Mouse (Mus musculus): ENCODE measurements around the gene Abhd17a. TPM values are rescaled to one million over a fixed set of nuclear protein-coding genes. Genes with fewer than 3 reads are reported as not detected.

Abhd17a gene
- polyA plus RNA-seq, 1 experiment from 2014 or later: 79.5 TPM

- Histone ChIP-seq H3K27me3 (ENCODE audit: control insufficient read depth, insufficient read depth, low read length) (no peaks in the 10 kb centered on the region), H3K9ac (ENCODE audit: low read length) (no peak overlapping the region), H3K9me3 (replicated peaks; ENCODE audit: control insufficient read depth, low read length) (no peaks in the 10 kb centered on the region), H3K4me3 (ENCODE audit: low read length) (no peak overlapping the region), H3K27ac (ENCODE audit: low read length) (no peak overlapping the region), H3K4me2 (ENCODE audit: low read depth, low read length) (no peak overlapping the region), H3K36me3 (ENCODE audit: control insufficient read depth, insufficient read depth) (peaks cover 8% of the 10 kb centered on the region; the same call in 1 of the 2 replicates), H3K4me1 (ENCODE audit: control insufficient read depth, insufficient read depth, low read length) (peaks cover 48% of the 10 kb centered on the region)
- no peak for ATAC-seq (replicated peaks; ENCODE audit: extremely low read depth, insufficient read depth, low FRiP score)
- 70% methylated on average over 2 of the region's 2 CpGs for WGBS
Observed at GRCm38 (mm10) chr10:80572477-80572876, 17.7 kb downstream of the Abhd17a start.

DNA sequence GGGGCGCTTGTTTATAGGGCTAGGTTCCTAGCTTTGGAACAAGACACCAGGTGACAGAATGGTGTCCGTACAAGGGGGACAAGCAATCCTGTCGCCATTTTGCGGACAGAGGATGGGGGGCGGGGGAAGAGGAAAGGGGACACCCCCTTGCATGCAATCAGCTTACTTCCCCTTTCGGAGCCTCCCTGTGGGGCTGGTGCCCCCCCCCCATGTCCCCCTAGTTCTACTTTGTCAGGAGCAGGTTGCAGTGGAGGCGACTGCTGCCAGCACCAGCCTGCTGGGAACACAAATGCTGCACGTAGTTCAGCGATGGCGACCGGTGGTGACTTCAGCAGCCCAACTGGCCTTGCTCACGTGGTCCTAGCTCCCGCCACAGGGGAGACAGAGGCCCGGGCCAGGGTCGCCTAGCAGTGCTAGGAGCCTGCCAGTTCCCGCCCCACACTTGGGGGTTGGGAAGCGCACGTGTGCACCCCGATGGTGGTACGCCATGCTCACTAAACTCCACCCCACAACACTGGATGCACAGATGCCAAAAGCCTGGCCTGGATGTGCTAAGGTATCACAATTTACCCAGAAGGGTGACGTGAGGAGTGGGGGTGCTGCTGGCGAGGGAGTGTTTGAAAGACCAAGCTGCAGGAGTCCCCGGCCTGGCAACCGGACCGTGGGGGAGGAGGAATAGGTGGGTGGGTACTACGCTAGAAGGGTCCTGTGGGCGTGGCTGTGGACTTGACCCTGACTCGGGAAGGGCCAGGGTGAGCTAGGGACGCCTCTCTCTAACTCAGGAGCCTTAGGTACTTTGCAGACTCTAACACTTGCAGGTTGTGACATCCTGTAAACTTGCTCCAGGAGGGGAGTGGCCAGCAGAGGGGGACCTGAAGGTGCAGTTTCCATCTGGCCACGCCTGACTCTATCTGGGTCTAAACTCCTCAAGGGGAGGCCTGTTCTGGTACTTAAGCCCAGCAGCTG, 19.0 kb downstream of the Abhd17a start:
- H3K4me2 ChIP-seq (ENCODE audit: low read depth, low read length): peak overlapping the region; percentile 59
- H3K27ac ChIP-seq (ENCODE audit: low read length): peak overlapping the region; percentile 69
- peak overlapping the region; percentile 36 for H3K4me3 ChIP-seq (ENCODE audit: low read length)
- WGBS: 23% methylated on average over 30 of the region's 30 CpGs
- H3K27me3 ChIP-seq (ENCODE audit: control insufficient read depth, insufficient read depth, low read length): no peaks in the 10 kb centered on the region
- ATAC-seq (replicated peaks; ENCODE audit: extremely low read depth, insufficient read depth, low FRiP score): peak; percentile 24
- H3K9ac ChIP-seq (ENCODE audit: low read length): peak overlapping the region; percentile 67
- H3K36me3 ChIP-seq (ENCODE audit: control insufficient read depth, insufficient read depth): peaks cover 8% of the 10 kb centered on the region; the same call in 1 of the 2 replicates
- peaks cover 52% of the 10 kb centered on the region for H3K4me1 ChIP-seq (ENCODE audit: control insufficient read depth, insufficient read depth, low read length)
- no peaks in the 10 kb centered on the region for H3K9me3 ChIP-seq (replicated peaks; ENCODE audit: control insufficient read depth, low read length)

- peak overlapping the region; percentile 69 for H3K27ac ChIP-seq (ENCODE audit: low read length)
Observed at GRCm38 (mm10) chr10:80570419-80570818, 19.7 kb downstream of the Abhd17a start.

DNA sequence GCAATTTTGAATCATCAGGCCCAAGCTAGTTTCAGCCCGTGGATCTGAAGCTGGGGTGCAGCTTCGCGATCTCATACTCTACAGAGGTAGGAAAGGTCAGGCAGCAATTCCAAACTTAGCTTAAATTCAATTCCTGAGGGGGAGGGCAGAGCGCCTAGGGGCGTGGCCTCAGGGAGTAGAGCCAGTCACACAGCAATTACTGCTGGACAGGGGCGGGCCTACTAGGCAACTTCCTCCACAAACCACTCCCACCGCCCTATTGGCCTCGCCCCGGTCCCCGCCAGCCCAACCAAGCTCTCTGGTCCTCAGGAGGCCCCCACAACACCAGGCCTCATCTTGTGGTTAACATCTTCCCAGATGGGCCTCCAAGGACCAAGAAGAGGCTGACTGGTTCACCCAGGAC, 20.5 kb downstream of the Abhd17a start:
- H3K9ac ChIP-seq (ENCODE audit: low read length): no peak overlapping the region
- no peaks in the 10 kb centered on the region for H3K27me3 ChIP-seq (ENCODE audit: control insufficient read depth, insufficient read depth, low read length)
- H3K4me1 ChIP-seq (ENCODE audit: control insufficient read depth, insufficient read depth, low read length): peaks cover 45% of the 10 kb centered on the region
- no peaks in the 10 kb centered on the region for H3K9me3 ChIP-seq (replicated peaks; ENCODE audit: control insufficient read depth, low read length)
- 0 out of 2 replicates have a peak overlapping the region, but pooled peaks have one; percentile 22 for H3K4me3 ChIP-seq (ENCODE audit: low read length)
- WGBS: 33% methylated on average over 10 of the region's 10 CpGs
- peak overlapping the region; percentile 59 for H3K4me2 ChIP-seq (ENCODE audit: low read depth, low read length)
- H3K36me3 ChIP-seq (ENCODE audit: control insufficient read depth, insufficient read depth): peaks cover 8% of the 10 kb centered on the region; the same call in 1 of the 2 replicates
- peak; percentile 46; the same call in 1 of the 2 replicates for ATAC-seq (replicated peaks; ENCODE audit: extremely low read depth, insufficient read depth, low FRiP score)
- H3K27ac ChIP-seq (ENCODE audit: low read length): no peak overlapping the region

More at GRCm38 (mm10) chr10:80570419-80570818, 19.7 kb downstream of the Abhd17a start:
- no peak for ATAC-seq (replicated peaks; ENCODE audit: extremely low read depth, insufficient read depth, low FRiP score)
- H3K4me2 ChIP-seq (ENCODE audit: low read depth, low read length): peak overlapping the region; percentile 59
- H3K27me3 ChIP-seq (ENCODE audit: control insufficient read depth, insufficient read depth, low read length): no peaks in the 10 kb centered on the region
- H3K4me3 ChIP-seq (ENCODE audit: low read length): no peak overlapping the region
- H3K4me1 ChIP-seq (ENCODE audit: control insufficient read depth, insufficient read depth, low read length): peaks cover 45% of the 10 kb centered on the region
- no peaks in the 10 kb centered on the region for H3K9me3 ChIP-seq (replicated peaks; ENCODE audit: control insufficient read depth, low read length)
- 82% methylated on average over 10 of the region's 10 CpGs for WGBS
- H3K9ac ChIP-seq (ENCODE audit: low read length): peak overlapping the region; percentile 67
- H3K36me3 ChIP-seq (ENCODE audit: control insufficient read depth, insufficient read depth): peaks cover 8% of the 10 kb centered on the region; the same call in 1 of the 2 replicates

- H3K4me3 ChIP-seq (ENCODE audit: low read length): no peak overlapping the region
- H3K4me2 ChIP-seq (ENCODE audit: low read depth, low read length): no peak overlapping the region
- H3K9ac ChIP-seq (ENCODE audit: low read length): no peak overlapping the region
- peaks cover 8% of the 10 kb centered on the region; the same call in 1 of the 2 replicates for H3K36me3 ChIP-seq (ENCODE audit: control insufficient read depth, insufficient read depth)
- no peak for ATAC-seq (replicated peaks; ENCODE audit: extremely low read depth, insufficient read depth, low FRiP score)
- H3K9me3 ChIP-seq (replicated peaks; ENCODE audit: control insufficient read depth, low read length): no peaks in the 10 kb centered on the region
- H3K27me3 ChIP-seq (ENCODE audit: control insufficient read depth, insufficient read depth, low read length): no peaks in the 10 kb centered on the region
- WGBS: 92% methylated on average over 29 of the region's 29 CpGs
- no peak overlapping the region for H3K27ac ChIP-seq (ENCODE audit: low read length)
- H3K4me1 ChIP-seq (ENCODE audit: control insufficient read depth, insufficient read depth, low read length): peaks cover 40% of the 10 kb centered on the region
Observed at GRCm38 (mm10) chr10:80568876-80569275, 21.3 kb downstream of the Abhd17a start.

DNA sequence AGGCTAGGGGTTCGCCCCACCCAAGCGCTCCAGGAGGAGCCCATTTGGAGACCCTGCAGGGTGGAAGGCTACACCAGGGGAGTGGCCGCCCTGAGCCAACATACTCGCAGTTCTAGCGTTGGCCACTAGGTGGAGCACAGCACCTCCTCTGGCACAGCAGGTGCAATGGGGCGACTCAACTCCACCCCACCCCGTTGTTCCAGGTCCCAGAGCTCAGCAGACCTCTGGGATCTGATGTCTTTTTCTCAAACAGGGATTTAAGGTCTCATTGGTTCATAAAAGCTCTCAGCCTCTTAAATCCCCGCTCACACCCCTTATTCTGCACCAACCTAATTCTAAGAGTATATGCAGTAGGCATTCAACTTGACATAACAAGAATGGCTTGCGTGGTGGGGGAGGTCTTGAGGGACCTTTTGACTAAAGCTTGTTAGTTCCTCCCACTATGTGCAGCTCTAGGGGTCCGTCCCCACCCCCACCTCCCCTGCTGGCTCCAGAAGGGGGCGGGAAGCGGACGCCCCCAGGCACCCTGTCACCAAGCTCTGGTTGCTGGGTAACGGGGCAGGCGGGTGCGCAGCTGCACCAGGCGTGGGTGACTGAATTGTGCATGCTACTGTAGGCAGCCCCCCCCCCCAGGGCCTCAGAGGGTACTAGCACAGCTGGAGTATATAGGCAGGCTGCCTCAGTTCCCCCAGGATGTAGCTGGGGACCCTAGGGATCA, 23.6 kb downstream of the Abhd17a start:
- peaks cover 27% of the 10 kb centered on the region for H3K4me1 ChIP-seq (ENCODE audit: control insufficient read depth, insufficient read depth, low read length)
- no peak overlapping the region for H3K4me3 ChIP-seq (ENCODE audit: low read length)
- peaks cover 8% of the 10 kb centered on the region; the same call in 1 of the 2 replicates for H3K36me3 ChIP-seq (ENCODE audit: control insufficient read depth, insufficient read depth)
- H3K9me3 ChIP-seq (replicated peaks; ENCODE audit: control insufficient read depth, low read length): no peaks in the 10 kb centered on the region
- ATAC-seq (replicated peaks; ENCODE audit: extremely low read depth, insufficient read depth, low FRiP score): 0 out of 2 replicates have a peak, but pooled peaks have one; percentile 18
- no peak overlapping the region for H3K9ac ChIP-seq (ENCODE audit: low read length)
- no peak overlapping the region for H3K27ac ChIP-seq (ENCODE audit: low read length)
- no peak overlapping the region for H3K4me2 ChIP-seq (ENCODE audit: low read depth, low read length)
- H3K27me3 ChIP-seq (ENCODE audit: control insufficient read depth, insufficient read depth, low read length): no peaks in the 10 kb centered on the region
- 31% methylated on average over 17 of the region's 17 CpGs for WGBS

DNA sequence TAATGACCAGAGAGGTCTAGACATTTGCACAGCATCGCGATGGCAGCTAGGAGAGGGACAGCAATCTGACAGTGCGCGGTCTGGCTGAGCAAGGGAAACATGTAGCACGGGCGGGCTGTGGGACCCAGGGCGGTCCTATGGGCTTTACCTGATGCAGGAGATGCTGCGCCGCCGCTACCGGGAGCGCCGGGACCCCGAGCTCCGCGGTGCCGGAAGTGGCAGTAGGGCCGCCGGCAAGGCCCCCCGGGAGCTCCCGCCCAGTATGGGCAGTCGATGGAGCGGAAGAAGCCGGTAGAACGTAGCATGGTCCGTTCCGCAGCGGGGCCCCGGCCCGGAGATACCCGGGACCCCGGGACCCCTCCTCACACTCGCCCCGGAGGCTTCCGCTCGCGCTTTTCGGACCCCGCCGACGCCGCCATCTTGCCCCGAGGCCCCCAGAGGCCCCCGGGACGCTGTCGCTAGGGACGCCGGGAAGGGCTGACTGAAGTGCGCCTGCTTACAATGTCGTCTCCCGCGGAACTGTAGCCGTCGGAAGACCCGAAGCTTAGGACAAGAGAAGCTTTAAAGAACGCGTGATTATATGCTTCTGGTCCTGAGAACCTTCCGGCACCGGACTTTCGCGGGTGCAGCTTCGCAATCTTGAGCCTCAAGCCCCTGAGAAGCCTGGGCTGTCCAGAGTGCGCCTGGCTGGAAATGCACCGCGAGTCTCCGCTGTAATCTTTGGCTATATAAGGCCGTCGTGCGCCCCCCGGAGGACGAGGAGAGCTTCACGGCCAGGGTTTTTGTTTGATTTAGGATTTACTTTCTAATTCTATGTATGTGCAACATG, 28.8 kb downstream of the Abhd17a start, which contains the start of gene Rexo1:
Rexo1 (minus strand) TSS at position 445 of the 829 bp plus-strand sequence.
- Histone ChIP-seq H3K4me3 (ENCODE audit: low read length) (peak within 1 kb of the TSS; percentile 99), H3K9ac (ENCODE audit: low read length) (peak within 1 kb of the TSS; percentile 98), H3K27ac (ENCODE audit: low read length) (peak within 1 kb of the TSS; percentile 86), H3K4me1 (ENCODE audit: control insufficient read depth, insufficient read depth, low read length) (peaks cover 27% of the 10 kb centered on the region), H3K4me2 (ENCODE audit: low read depth, low read length) (peak within 1 kb of the TSS; percentile 96), H3K9me3 (replicated peaks; ENCODE audit: control insufficient read depth, low read length) (no peaks in the 10 kb centered on the region), H3K36me3 (ENCODE audit: control insufficient read depth, insufficient read depth) (no peaks in the 10 kb centered on the region), H3K27me3 (ENCODE audit: control insufficient read depth, insufficient read depth, low read length) (no peaks in the 10 kb centered on the region)
- ATAC-seq (replicated peaks; ENCODE audit: extremely low read depth, insufficient read depth, low FRiP score): peak; percentile 82
- under 1% methylated on average over 72 of the region's 72 CpGs for WGBS

DNA sequence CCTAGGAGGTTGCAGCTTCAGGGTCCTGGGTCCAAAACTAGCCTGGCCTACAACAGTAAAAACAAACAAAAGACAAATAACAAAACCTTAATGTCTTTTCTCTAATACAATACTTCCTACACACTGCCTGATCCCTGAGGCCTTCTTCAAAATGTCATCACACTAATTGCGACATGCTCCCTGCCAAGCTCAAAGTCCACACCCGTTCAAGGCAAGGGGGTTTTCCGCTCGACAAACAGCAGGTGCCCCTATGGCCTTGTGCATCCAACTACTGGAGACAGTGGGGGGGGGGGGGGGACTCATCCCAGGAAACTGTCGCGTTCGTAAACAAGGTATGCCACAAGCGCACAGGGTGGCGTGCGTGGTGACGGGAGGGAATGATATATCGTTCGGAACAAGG, 29.5 kb downstream of the Abhd17a start:
- ATAC-seq (replicated peaks; ENCODE audit: extremely low read depth, insufficient read depth, low FRiP score): no peak
- peak overlapping the region; percentile 99 for H3K4me3 ChIP-seq (ENCODE audit: low read length)
- H3K27ac ChIP-seq (ENCODE audit: low read length): no peak overlapping the region; the same call in 1 of the 2 replicates
- no peaks in the 10 kb centered on the region for H3K27me3 ChIP-seq (ENCODE audit: control insufficient read depth, insufficient read depth, low read length)
- WGBS: 0% methylated on average over 13 of the region's 13 CpGs
- peak overlapping the region; percentile 98 for H3K9ac ChIP-seq (ENCODE audit: low read length)
- no peaks in the 10 kb centered on the region for H3K9me3 ChIP-seq (replicated peaks; ENCODE audit: control insufficient read depth, low read length)
- H3K36me3 ChIP-seq (ENCODE audit: control insufficient read depth, insufficient read depth): no peaks in the 10 kb centered on the region
- peak overlapping the region; percentile 96 for H3K4me2 ChIP-seq (ENCODE audit: low read depth, low read length)
- H3K4me1 ChIP-seq (ENCODE audit: control insufficient read depth, insufficient read depth, low read length): peaks cover 26% of the 10 kb centered on the region

Measured in heart, embryonic 16.5 days (tissue).